Mouse (Mus musculus) G1E (cell line): ENCODE results near the gene Hbb-bh1.

Experiments used
- CTCF ChIP-seq: IDR thresholded peaks from 2 replicates; pipeline ENCODE4 v1.5.1; 2012; ENCODE audit warnings: low read depth, low read length, inconsistent platforms, mixed read lengths
- GATA1 ChIP-seq: IDR thresholded peaks from 2 replicates; pipeline ENCODE4 v1.6.1; 2012; ENCODE audit warnings: borderline replicate concordance, low read length, inconsistent platforms, mixed read lengths
- GATA2 ChIP-seq: IDR thresholded peaks from 2 replicates; pipeline ENCODE4 v1.6.1; 2012; ENCODE audit warnings: low read depth, low read length, inconsistent platforms, borderline replicate concordance
- POLR2AphosphoS5 ChIP-seq: IDR thresholded peaks from 2 replicates; pipeline ENCODE4 v1.6.1; 2012; ENCODE audit warnings: low read depth, low read length, inconsistent platforms; ENCODE audit not compliant: insufficient replicate concordance
- TAL1 ChIP-seq: conservative IDR thresholded peaks from 2 replicates; pipeline ENCODE4 v1.6.1; 2012; ENCODE audit warnings: low read depth, low read length, inconsistent platforms, mixed read lengths

DNA sequence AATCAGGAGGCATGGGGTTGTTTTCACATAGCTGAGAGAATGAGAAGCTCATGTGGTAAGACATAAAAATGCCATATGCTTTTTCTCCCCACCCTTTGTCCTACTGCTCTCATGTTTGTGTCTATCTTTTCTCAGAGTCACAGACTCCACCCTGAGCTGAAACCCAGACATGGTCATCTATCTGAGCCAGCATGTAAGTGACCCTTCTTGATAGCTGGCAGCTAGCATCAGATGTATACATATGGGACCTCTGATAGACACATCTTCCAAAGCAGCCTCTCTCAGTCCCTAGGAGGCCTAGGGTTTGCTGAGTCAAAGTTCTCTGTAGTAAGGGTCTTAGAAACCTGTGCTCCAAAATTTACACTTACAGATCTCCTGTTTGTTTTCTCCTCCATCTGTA is 22.8 kb upstream of the Hbb-bh1 start:
- TF ChIP-seq CTCF: no peak
- no peak for TF ChIP-seq GATA1
- TF ChIP-seq TAL1: peak; percentile 58
- no peak for TF ChIP-seq GATA2
- no peak for TF ChIP-seq POLR2AphosphoS5
